In genomic region chr9:102818228-102818627, GRCm38 (mm10) we compare ENCODE assay signal across 17 mouse cellular contexts. TPM values are rescaled to one million over a fixed set of nuclear protein-coding genes. Genes with fewer than 3 reads are reported as not detected.
A peak's percentile ranks its signal among the peaks of the same experiment; 100 is the strongest.
DNase-seq lines count a peak whose midpoint lies in the region; ATAC-seq and TF ChIP-seq lines count a peak whose summit lies in the region.
"Had no signal": no experiment of that assay in that cellular context is flagged by ENCODE, and none has a peak within 500 bp of the region (broad histone marks: within the 10 kb centered on the region; RNA-seq: fewer than 3 reads in every experiment).

No protein-coding gene starts in this region.

- peak overlapping the region; percentile 5 for H3K27ac ChIP-seq in forebrain, embryonic 15.5 days (replicated peaks)
- H3K27ac ChIP-seq in forebrain, embryonic 12.5 days, result no peak overlapping the region
- peak overlapping the region; percentile 33 for H3K27ac ChIP-seq in layer of hippocampus, adult 2 months
- H3K27ac ChIP-seq in midbrain, postnatal 0 days (ENCODE audit: low read depth, low read length), result peak overlapping the region; percentile 67
- H3K27ac ChIP-seq: heart, embryonic 15.5 days had no signal

- no peak overlapping the region for H3K9ac ChIP-seq in forebrain, embryonic 15.5 days (replicated peaks)
- no peak overlapping the region for H3K9ac ChIP-seq in forebrain, embryonic 12.5 days
- H3K9ac ChIP-seq in midbrain, postnatal 0 days (replicated peaks; ENCODE audit: low read length, poor library complexity, severe bottlenecking), result no peak overlapping the region
- H3K9ac ChIP-seq: heart, embryonic 15.5 days had no signal

- no peaks in the 10 kb centered on the region for H3K36me3 ChIP-seq in forebrain, embryonic 15.5 days
- H3K36me3 ChIP-seq in forebrain, embryonic 12.5 days (replicated peaks), result no peaks in the 10 kb centered on the region
- H3K36me3 ChIP-seq in midbrain, postnatal 0 days (ENCODE audit: insufficient read depth, low read length), result no peaks in the 10 kb centered on the region
- H3K36me3 ChIP-seq: heart, embryonic 15.5 days had no signal

- no peak for TF ChIP-seq POLR2A in brain, embryonic 14.5 days (IDR thresholded peaks at IDR 0.05; ENCODE audit: borderline replicate concordance, extremely low read depth, insufficient read depth, insufficient read length, poor library complexity, severe bottlenecking)

- intact Hi-C loops in heart, postnatal 14 days (cut with DNase I), result no loop called here

- no peaks in the 10 kb centered on the region for H3K4me1 ChIP-seq in forebrain, embryonic 15.5 days
- H3K4me1 ChIP-seq in forebrain, embryonic 12.5 days, result no peaks in the 10 kb centered on the region
- H3K4me1 ChIP-seq in midbrain, postnatal 0 days (ENCODE audit: insufficient read depth, low read length), result no peaks in the 10 kb centered on the region
- H3K4me1 ChIP-seq: heart, embryonic 15.5 days had no signal

- no peaks in the 10 kb centered on the region for H3K27me3 ChIP-seq in forebrain, embryonic 15.5 days
- H3K27me3 ChIP-seq in forebrain, embryonic 12.5 days, result no peaks in the 10 kb centered on the region
- H3K27me3 ChIP-seq in midbrain, postnatal 0 days (ENCODE audit: insufficient read depth, low read length), result no peaks in the 10 kb centered on the region
- H3K27me3 ChIP-seq: heart, embryonic 15.5 days had no signal

- H3K4me2 ChIP-seq in forebrain, embryonic 15.5 days (replicated peaks), result no peak overlapping the region
- no peak overlapping the region for H3K4me2 ChIP-seq in forebrain, embryonic 12.5 days
- H3K4me2 ChIP-seq in midbrain, postnatal 0 days (ENCODE audit: low read depth, low read length, poor library complexity, severe bottlenecking), result no peak overlapping the region
- H3K4me2 ChIP-seq: heart, embryonic 15.5 days had no signal

- DNase-seq in layer of hippocampus, adult 2 months (ENCODE audit: low spot score in 2 of 2), result no peak
- DNase-seq in layer of hippocampus, adult 9-10 months (ENCODE audit: low spot score), result no peak
- DNase-seq in brain, embryonic 14.5 days (ENCODE audit: low read depth), result peak; percentile 22
- DNase-seq in midbrain, postnatal 0 days (ENCODE audit: low spot score), result peak; percentile 26
- DNase-seq in heart, postnatal 14 days, result no peak
- DNase-seq: cerebellum, adult 2 months; gastrocnemius, postnatal 14 days; heart, adult 18-20 months; kidney, adult 11 months; layer of hippocampus, postnatal 36 days; liver; retina, postnatal 1 day; thymus, postnatal 14 days had no signal

- 0 out of 2 replicates have a peak, but pooled peaks cover 5% of the 10 kb centered on the region for H3K9me3 ChIP-seq in forebrain, embryonic 15.5 days
- H3K9me3 ChIP-seq in forebrain, embryonic 12.5 days, result peaks cover 5% of the 10 kb centered on the region; the same call in 1 of the 2 replicates
- no peaks in the 10 kb centered on the region for H3K9me3 ChIP-seq in midbrain, postnatal 0 days (ENCODE audit: low read length)
- H3K9me3 ChIP-seq: heart, embryonic 15.5 days had no signal

- no peak for ATAC-seq in forebrain, embryonic 15.5 days (replicated peaks)
- ATAC-seq in forebrain, embryonic 12.5 days (ENCODE audit: low FRiP score), result no peak
- no peak for ATAC-seq in midbrain, postnatal 0 days (ENCODE audit: low FRiP score)
- ATAC-seq: lung, postnatal 0 days had no signal

- no peak for TF ChIP-seq CTCF in layer of hippocampus, adult 2 months (conservative IDR thresholded peaks at IDR 0.05)
- no peak for TF ChIP-seq CTCF in brain, embryonic 14.5 days (IDR thresholded peaks at IDR 0.05; ENCODE audit: borderline replicate concordance, extremely low read depth, insufficient read depth, insufficient read length)
- TF ChIP-seq CTCF in midbrain, postnatal 0 days (IDR thresholded peaks at IDR 0.05), result no peak

- no peak overlapping the region for H3K4me3 ChIP-seq in forebrain, embryonic 15.5 days
- H3K4me3 ChIP-seq in forebrain, embryonic 12.5 days (replicated peaks), result no peak overlapping the region
- H3K4me3 ChIP-seq in layer of hippocampus, adult 2 months, result no peak overlapping the region
- no peak overlapping the region for H3K4me3 ChIP-seq in midbrain, postnatal 0 days (ENCODE audit: low read depth, low read length)
- H3K4me3 ChIP-seq: heart, embryonic 15.5 days had no signal

RNA-seq across cellular contexts. Expression of gene Ryk, which starts 16.5 kb away (rescaled TPM):
- polyA plus RNA-seq in forebrain, embryonic 15.5 days (2015; fragmentation: Nextera tagmentation; extraction: Ambion mirVana), result 13.9 and 15.1 TPM in 2 replicates
- polyA plus RNA-seq in forebrain, embryonic 12.5 days (2016; fragmentation: Nextera tagmentation; extraction: Ambion mirVana), result 16.4 and 18.6 TPM in 2 replicates
- total RNA-seq in layer of hippocampus, adult 2 months (2021), result 10 to 100 TPM; 44.5 to 46.3 TPM
- polyA plus RNA-seq in brain, embryonic 14.5 days (2012; rRNA removed), result 50.4 and 53.0 TPM in 2 replicates
- 39.2 and 43.0 TPM in 2 replicates for total RNA-seq in midbrain, postnatal 0 days (2014; rRNA removed)
- polyA plus RNA-seq in midbrain, postnatal 0 days (2015; fragmentation: Nextera tagmentation; extraction: Ambion mirVana), result 7.9 and 9.5 TPM in 2 replicates
- 10 to 100 TPM; 40.2 to 42.6 TPM for total RNA-seq in heart, postnatal 14 days (2021)

Comparison
In these comparisons a context has a peak if more than half of its experiments do, and no peak if none do; other contexts are left out.
1. DNase-seq: peak in brain, embryonic 14.5 days (single experiment) and midbrain, postnatal 0 days (single experiment); none in layer of hippocampus, adult 2 months (0 of 2), layer of hippocampus, adult 9-10 months (single experiment) and heart, postnatal 14 days (0 of 2).